Mouse (Mus musculus): ENCODE measurements around the gene Plau. TPM values are rescaled to one million over a fixed set of nuclear protein-coding genes. Genes with fewer than 3 reads are reported as not detected.

Gene Plau
- polyA plus RNA-seq, 2 experiments = 3.1 to 9.1 TPM

DNA sequence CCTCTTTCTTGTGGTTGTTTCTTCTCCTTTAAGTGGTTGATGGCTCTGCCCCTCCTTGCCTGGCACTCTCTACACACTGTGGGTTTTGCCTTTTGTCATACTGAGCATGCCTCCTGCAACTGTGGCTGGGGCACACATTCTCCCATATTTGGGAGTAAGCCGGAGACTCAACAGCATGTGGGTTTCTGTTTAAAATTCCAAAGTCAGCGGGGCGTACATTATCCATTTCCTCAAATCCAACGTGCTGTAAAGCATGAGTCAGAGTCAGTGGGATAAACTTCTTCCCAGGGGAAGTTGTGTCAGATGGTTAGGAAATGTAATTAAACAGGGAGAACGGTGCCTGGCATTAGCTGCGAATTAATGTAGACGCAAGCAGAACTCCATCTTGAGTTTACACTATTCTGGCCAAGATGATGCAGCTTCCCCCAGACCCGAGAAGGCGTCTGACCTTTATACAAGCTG, 55.5 kb downstream of the Plau start:
- H3K27me3 ChIP-seq (ENCODE audit: control insufficient read depth, insufficient read depth, low read length) = no peaks in the 10 kb centered on the region
- H3K27ac ChIP-seq (replicated peaks; ENCODE audit: low read depth, low read length) = no peak overlapping the region
- peak; percentile 56 for DNase-seq (ENCODE audit: low spot score)
- no peak for TF ChIP-seq POLR2A (IDR thresholded peaks at IDR 0.05; ENCODE audit: borderline replicate concordance, extremely low read depth, insufficient read depth, insufficient read length)
- peak; percentile 85 for ATAC-seq (ENCODE audit: low FRiP score, low read depth)
- no peak overlapping the region for H3K4me2 ChIP-seq (replicated peaks; ENCODE audit: low read depth, low read length, severe bottlenecking)
- no peak overlapping the region for H3K9ac ChIP-seq (ENCODE audit: low read depth, low read length, severe bottlenecking)
- H3K36me3 ChIP-seq (ENCODE audit: control insufficient read depth, insufficient read depth, low read length) = no peaks in the 10 kb centered on the region
- WGBS = 16% methylated on average over 9 of the region's 9 CpGs
- H3K9me3 ChIP-seq (ENCODE audit: control insufficient read depth, low read length) = no peaks in the 10 kb centered on the region
- H3K4me1 ChIP-seq (ENCODE audit: control insufficient read depth, insufficient read depth, low read length) = peaks cover 20% of the 10 kb centered on the region
- H3K4me3 ChIP-seq (replicated peaks; ENCODE audit: low read length) = no peak overlapping the region

Other genes with a start within 250 kb of the Plau start
- gene Usp54, start 195.6 kb upstream of the Plau start, polyA plus RNA-seq (2012; rRNA removed) = 16.3 and 17.3 TPM in 2 replicates
- gene Usp54, start 195.6 kb upstream of the Plau start, polyA plus RNA-seq (2014; fragmentation: Nextera tagmentation; extraction: Ambion mirVana) = 9.6 and 11.0 TPM in 2 replicates
- 6.9 and 8.5 TPM in 2 replicates for gene Myoz1, start 180.1 kb upstream of the Plau start, polyA plus RNA-seq (2012; rRNA removed)
- 3.8 and 9.7 TPM in 2 replicates for gene Myoz1, start 180.1 kb upstream of the Plau start, polyA plus RNA-seq (2014; fragmentation: Nextera tagmentation; extraction: Ambion mirVana)
- gene Synpo2l, start 168.3 kb upstream of the Plau start, polyA plus RNA-seq (2012; rRNA removed) = 25.4 and 27.1 TPM in 2 replicates
- gene Synpo2l, start 168.3 kb upstream of the Plau start, polyA plus RNA-seq (2014; fragmentation: Nextera tagmentation; extraction: Ambion mirVana) = 25.2 and 31.5 TPM in 2 replicates
- 149 and 207 TPM in 2 replicates for gene Sec24c, start 162.4 kb upstream of the Plau start, polyA plus RNA-seq (2012; rRNA removed)
- 77.2 and 84.0 TPM in 2 replicates for gene Sec24c, start 162.4 kb upstream of the Plau start, polyA plus RNA-seq (2014; fragmentation: Nextera tagmentation; extraction: Ambion mirVana)
- gene Fut11, start 141.7 kb upstream of the Plau start, polyA plus RNA-seq (2012; rRNA removed) = 22.6 and 26.7 TPM in 2 replicates
- gene Fut11, start 141.7 kb upstream of the Plau start, polyA plus RNA-seq (2014; fragmentation: Nextera tagmentation; extraction: Ambion mirVana) = 26.9 and 29.2 TPM in 2 replicates
- 62.8 and 131 TPM in 2 replicates for gene Chchd1, start 133.7 kb upstream of the Plau start, polyA plus RNA-seq (2012; rRNA removed)
- gene Chchd1, start 133.7 kb upstream of the Plau start, polyA plus RNA-seq (2014; fragmentation: Nextera tagmentation; extraction: Ambion mirVana) = 187 and 202 TPM in 2 replicates
- gene Zswim8, start 129.1 kb upstream of the Plau start, polyA plus RNA-seq (2012; rRNA removed) = 195 and 272 TPM in 2 replicates
- gene Zswim8, start 129.1 kb upstream of the Plau start, polyA plus RNA-seq (2014; fragmentation: Nextera tagmentation; extraction: Ambion mirVana) = 38.9 and 43.7 TPM in 2 replicates
- gene Ndst2, start 102.1 kb upstream of the Plau start, polyA plus RNA-seq (2012; rRNA removed) = 65.9 and 74.0 TPM in 2 replicates
- 36.5 and 41.4 TPM in 2 replicates for gene Ndst2, start 102.1 kb upstream of the Plau start, polyA plus RNA-seq (2014; fragmentation: Nextera tagmentation; extraction: Ambion mirVana)
- gene Camk2g, start 42.6 kb upstream of the Plau start, polyA plus RNA-seq (2012; rRNA removed) = 58.2 and 58.4 TPM in 2 replicates
- 58.0 and 60.5 TPM in 2 replicates for gene Camk2g, start 42.6 kb upstream of the Plau start, polyA plus RNA-seq (2014; fragmentation: Nextera tagmentation; extraction: Ambion mirVana)
- gene Vcl, start 92.7 kb downstream of the Plau start, polyA plus RNA-seq (2012; rRNA removed) = 67.4 and 69.9 TPM in 2 replicates
- 62.4 and 64.1 TPM in 2 replicates for gene Vcl, start 92.7 kb downstream of the Plau start, polyA plus RNA-seq (2014; fragmentation: Nextera tagmentation; extraction: Ambion mirVana)
- gene Ap3m1, start 215.8 kb downstream of the Plau start, polyA plus RNA-seq (2012; rRNA removed) = 73.9 and 76.4 TPM in 2 replicates
- gene Ap3m1, start 215.8 kb downstream of the Plau start, polyA plus RNA-seq (2014; fragmentation: Nextera tagmentation; extraction: Ambion mirVana) = 77.7 and 86.6 TPM in 2 replicates
- 49.8 and 55.6 TPM in 2 replicates for gene Adk, start 215.9 kb downstream of the Plau start, polyA plus RNA-seq (2012; rRNA removed)
- 140 and 142 TPM in 2 replicates for gene Adk, start 215.9 kb downstream of the Plau start, polyA plus RNA-seq (2014; fragmentation: Nextera tagmentation; extraction: Ambion mirVana)